Mouse (Mus musculus): ENCODE data around the gene Uqcc1. TPM values are rescaled to one million over a fixed set of nuclear protein-coding genes. Genes with fewer than 3 reads are reported as not detected.

The Uqcc1 gene
- 40.2 TPM for polyA plus RNA-seq (2017; shearing (Covaris generic))

DNA sequence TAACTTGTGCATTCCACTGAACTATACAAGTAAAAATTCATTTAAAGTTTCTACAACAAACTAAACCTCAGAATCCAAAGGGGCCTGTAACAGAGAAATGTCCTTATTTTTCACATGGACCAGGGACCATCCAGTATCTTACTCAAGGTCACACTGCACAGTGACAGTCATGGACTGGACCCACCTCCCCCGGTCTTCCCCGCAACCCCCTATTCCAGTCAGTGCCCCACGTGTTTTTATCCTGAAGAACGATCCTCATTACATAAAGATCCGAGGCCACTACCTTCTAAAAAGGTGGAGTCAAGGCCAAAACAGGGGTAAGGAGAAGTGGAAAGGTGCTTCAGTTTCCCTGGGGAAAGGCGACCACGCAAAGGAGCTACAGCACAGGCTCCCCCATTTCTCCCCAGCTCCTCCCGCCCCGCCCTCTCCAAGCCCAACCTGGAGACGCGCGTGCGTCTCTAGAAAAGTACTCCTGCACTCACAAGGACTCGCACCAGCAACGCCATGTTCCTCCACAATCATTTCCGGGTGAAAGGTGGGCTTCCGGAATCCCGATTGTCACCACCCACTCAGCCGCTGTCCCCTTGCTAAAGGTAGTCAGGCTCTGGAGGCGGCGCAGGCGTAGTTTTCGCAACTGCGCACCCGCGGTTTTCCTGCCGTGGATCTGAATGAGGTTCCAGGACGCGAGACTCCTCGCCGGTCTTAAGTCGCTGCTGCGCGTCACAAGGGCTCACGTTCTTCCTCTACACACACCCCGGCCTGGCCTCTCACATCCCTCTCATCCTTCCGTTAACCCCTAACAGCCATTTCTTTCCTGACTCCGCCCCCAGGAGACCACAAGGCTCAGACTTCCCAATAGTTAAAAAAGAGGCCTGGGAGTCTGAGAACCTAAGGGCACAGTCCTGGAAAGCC, at the start of gene Uqcc1:
Uqcc1 (minus strand) TSS at position 780 of the 912 bp plus-strand sequence.

DNA sequence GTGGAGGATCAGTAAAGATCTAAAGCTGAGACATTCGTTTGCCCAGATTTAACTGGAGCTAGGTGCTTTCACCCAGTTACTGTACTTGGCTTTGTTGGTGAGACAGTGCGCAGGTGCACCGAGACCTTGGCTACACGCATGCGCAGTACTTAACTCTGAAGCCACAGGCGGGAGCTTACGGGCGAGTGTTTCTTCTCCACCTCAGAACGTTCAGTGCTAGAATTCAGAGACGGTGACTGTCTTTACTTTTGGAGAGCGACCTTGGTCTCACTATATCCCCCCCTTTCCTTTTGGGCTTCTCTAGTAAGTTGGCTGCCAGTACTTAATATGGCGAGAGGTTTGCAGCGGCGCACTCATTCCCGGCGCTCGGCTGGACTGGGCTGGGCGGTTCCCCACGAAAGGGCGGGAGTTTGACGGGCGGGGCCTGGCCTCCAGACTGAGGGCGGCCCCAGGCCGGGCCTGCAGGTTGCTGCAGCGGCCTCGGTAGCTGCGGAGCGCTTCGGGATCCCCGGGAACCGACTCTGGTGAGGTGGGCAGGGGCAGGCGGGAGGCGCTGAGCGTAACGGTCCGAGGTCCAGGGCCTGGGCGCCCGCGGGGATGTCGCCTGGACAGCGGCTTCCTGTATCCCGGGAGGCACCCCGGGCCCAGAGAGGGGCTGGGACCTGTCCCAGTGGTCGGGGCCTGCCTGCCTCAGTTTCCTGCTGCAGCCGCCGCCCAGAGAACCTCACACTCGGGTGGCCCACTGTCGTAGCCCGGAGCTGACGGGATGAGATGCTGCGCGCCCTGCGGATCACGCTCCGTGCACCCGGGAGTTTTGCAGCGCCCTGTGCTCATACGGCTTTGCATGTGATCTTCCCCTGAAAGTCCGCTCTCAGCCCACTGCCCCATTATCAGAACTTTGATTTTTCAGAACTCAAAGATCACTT, 26.3 kb upstream of the Uqcc1 start, which contains the start of gene Cep250:
Cep250 (plus strand) TSS at position 325 of the 926 bp plus-strand sequence.

DNA sequence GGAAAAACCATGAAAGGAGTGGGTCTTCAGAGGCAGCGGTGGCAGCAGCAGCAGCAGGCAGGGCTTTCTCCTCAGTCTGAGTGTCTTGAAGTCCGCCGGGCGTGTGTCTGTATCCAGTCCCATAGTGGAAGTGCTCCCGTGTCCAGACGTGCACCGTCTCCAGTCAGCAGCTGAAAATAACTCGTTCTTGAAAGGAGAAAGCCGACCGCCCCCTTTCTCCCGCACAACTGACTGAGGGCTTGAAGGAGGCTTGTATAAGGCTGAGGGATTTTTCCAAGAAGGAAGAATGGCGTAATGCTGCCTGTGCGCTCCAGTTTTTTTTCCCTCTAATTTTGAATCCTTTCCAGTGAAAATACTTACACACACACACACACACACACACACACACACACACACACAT, 15.0 kb upstream of the Uqcc1 start, which contains the start of gene Gdf5:
Gdf5 (minus strand) TSS at position 244 of the 400 bp plus-strand sequence.

DNA sequence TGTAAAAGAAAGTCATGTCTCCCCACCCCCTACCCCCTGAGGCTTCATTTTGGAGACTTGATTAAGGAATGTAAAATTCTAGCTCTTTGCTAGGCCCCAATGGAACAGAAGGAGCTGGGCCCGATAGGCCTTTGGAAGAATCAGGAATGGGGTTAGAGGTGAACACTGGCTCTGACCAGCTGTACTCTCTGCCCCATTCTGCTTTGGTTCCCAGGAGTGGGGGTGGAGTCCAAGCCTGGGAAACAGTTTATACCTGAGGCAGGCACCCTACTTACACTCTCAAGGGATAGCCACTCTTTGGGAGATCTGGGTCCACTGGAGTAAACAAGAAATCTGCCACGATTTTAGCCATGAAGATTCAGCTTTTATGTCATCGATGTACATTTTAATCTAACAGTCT, 10.6 kb upstream of the Uqcc1 start, which contains the start of gene Gm15557:
Gm15557 (plus strand) TSS at position 48 of the 400 bp plus-strand sequence.

DNA sequence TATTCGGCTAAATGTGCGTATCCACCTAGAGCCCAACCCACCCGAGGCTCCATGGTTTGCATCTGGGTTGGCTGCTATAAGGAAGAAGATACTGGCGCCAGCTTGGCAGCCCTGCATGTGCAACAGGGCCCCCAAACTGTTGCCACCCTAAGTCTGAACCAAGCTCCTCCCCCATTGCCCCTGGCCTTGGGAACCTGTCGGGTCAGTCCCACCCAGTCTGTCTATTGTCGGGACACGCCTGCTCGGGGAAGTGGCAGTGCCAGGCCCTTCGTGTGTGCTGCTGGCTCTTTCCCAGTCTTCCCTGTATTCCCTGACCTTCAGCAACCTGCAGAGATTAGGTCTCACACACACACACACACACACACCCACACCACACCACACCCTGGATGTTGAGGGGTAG, 95.4 kb downstream of the Uqcc1 start, which contains the start of gene Fam83c:
Fam83c (minus strand) TSS at position 123 of the 400 bp plus-strand sequence.

DNA sequence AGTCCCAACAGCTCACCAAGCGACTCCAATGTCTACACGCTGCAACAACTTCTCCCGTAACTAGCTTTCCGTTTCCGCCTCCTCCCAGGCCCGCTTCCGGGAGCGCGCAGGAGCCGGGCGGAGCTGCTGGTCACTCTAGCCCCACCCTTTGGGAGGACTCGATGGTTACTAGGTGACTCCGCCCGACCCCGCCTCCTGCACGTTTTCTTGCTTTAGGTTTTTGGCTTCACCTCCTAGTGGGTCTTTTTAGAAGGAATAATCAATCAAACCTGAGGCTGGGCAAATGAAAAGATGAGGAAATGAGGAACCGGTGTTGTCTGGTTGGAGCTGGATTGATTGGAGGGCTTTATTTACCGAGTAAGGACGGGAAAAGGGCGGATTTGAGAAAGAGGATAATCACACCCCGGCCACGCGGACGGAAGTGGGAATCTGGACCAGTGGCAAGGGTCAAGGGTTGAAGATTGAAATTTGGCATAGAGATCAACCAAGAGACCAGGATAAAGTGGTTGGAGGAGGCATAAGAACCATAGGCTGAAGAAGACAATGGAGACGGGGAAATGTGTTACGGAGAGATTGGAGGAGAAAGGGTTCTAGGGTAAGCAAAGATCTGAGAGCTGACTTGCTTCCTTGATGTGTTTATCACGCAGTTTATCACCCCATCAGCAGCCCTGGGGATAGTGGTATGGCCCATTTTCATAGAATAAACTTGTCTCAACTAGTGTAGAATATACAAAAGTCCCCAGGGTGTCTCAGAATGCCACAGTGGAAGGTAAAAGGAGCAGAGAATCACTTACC, 103.3 kb downstream of the Uqcc1 start, which contains the start of gene Eif6:
Eif6 (minus strand) TSS at position 296 of the 795 bp plus-strand sequence.

DNA sequence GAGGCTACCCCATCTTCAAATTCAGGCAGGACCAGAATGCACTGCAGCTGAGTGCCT, 110.9 kb downstream of the Uqcc1 start, which contains the start of gene BC029722:
BC029722 (minus strand) TSS at position 35 of the 57 bp plus-strand sequence.

Other genes starting within 250 kb of the Uqcc1 start
- gene Trpc4ap, start 237.9 kb downstream of the Uqcc1 start, polyA plus RNA-seq (2017; shearing (Covaris generic)): 388 TPM
- 82.9 TPM for gene Edem2, start 200.8 kb downstream of the Uqcc1 start, polyA plus RNA-seq (2017; shearing (Covaris generic))
- gene Gm17581, start 194.4 kb downstream of the Uqcc1 start, polyA plus RNA-seq (2017; shearing (Covaris generic)): not detected
- gene Procr, start 179.2 kb downstream of the Uqcc1 start, polyA plus RNA-seq (2017; shearing (Covaris generic)): not detected
- not detected for gene Mmp24, start 155.0 kb downstream of the Uqcc1 start, polyA plus RNA-seq (2017; shearing (Covaris generic))
- 50.2 TPM for gene BC029722, start 110.9 kb downstream of the Uqcc1 start, polyA plus RNA-seq (2017; shearing (Covaris generic))
- gene Eif6, start 103.4 kb downstream of the Uqcc1 start, polyA plus RNA-seq (2017; shearing (Covaris generic)): 210 TPM
- gene Fam83c, start 95.5 kb downstream of the Uqcc1 start, polyA plus RNA-seq (2017; shearing (Covaris generic)): not detected
- not detected for gene Gm15557, start 10.4 kb upstream of the Uqcc1 start, polyA plus RNA-seq (2017; shearing (Covaris generic))
- not detected for gene Gdf5, start 15.1 kb upstream of the Uqcc1 start, polyA plus RNA-seq (2017; shearing (Covaris generic))
- gene Cep250, start 26.1 kb upstream of the Uqcc1 start, polyA plus RNA-seq (2017; shearing (Covaris generic)): 31.9 TPM
- 1.2 TPM for gene 6430550D23Rik, start 77.7 kb upstream of the Uqcc1 start, polyA plus RNA-seq (2017; shearing (Covaris generic))
- gene Ergic3, start 77.7 kb upstream of the Uqcc1 start, polyA plus RNA-seq (2017; shearing (Covaris generic)): 138 TPM
- gene Fer1l4, start 122.6 kb upstream of the Uqcc1 start, polyA plus RNA-seq (2017; shearing (Covaris generic)): not detected
- 0.89 TPM for gene Spag4, start 134.9 kb upstream of the Uqcc1 start, polyA plus RNA-seq (2017; shearing (Covaris generic))
- gene Cpne1, start 181.7 kb upstream of the Uqcc1 start, polyA plus RNA-seq (2017; shearing (Covaris generic)): 97.6 TPM
- 33.3 TPM for gene Rbm12, start 181.7 kb upstream of the Uqcc1 start, polyA plus RNA-seq (2017; shearing (Covaris generic))
- gene Gm28036, start 196.8 kb upstream of the Uqcc1 start, polyA plus RNA-seq (2017; shearing (Covaris generic)): 17.4 TPM
- 164 TPM for gene Romo1, start 213.7 kb upstream of the Uqcc1 start, polyA plus RNA-seq (2017; shearing (Covaris generic))
- 54.8 TPM for gene Nfs1, start 213.9 kb upstream of the Uqcc1 start, polyA plus RNA-seq (2017; shearing (Covaris generic))
- 1,046 TPM for gene Rbm39, start 249.9 kb upstream of the Uqcc1 start, polyA plus RNA-seq (2017; shearing (Covaris generic))